Mouse (Mus musculus) erythroid progenitor cell, adult 5-6 weeks (primary cell): Measurements from ENCODE around the gene Ttc6. TPM values are rescaled to one million over a fixed set of nuclear protein-coding genes. Genes with fewer than 3 reads are reported as not detected.

Experiments
- ATAC-seq: replicated peaks from 2 replicates; pipeline ENCODE4 v1.8.0; 2016; ENCODE audit warnings: moderate number of reproducible peaks, mild to moderate bottlenecking, moderate TSS enrichment, inconsistent platforms; ENCODE audit not compliant: poor library complexity, low FRiP score, severe bottlenecking
- total RNA-seq, 2 experiments: library from RNA; stranded (forward) in 1 of 2; stranded (reverse) in 1 of 2; fragments of 150-400 nt in 1 of 2; fragments of 186-747, 209-891 nt in 1 of 2; gene quantifications; 2 replicates each; pipeline versions ENCODE4 v1.2.3 to v1.2.4; 2015 to 2017; ENCODE audit warnings: low replicate concordance in 2 of 2

The Ttc6 gene
- total RNA-seq, 2 experiments from 2014 or later = not detected

DNA sequence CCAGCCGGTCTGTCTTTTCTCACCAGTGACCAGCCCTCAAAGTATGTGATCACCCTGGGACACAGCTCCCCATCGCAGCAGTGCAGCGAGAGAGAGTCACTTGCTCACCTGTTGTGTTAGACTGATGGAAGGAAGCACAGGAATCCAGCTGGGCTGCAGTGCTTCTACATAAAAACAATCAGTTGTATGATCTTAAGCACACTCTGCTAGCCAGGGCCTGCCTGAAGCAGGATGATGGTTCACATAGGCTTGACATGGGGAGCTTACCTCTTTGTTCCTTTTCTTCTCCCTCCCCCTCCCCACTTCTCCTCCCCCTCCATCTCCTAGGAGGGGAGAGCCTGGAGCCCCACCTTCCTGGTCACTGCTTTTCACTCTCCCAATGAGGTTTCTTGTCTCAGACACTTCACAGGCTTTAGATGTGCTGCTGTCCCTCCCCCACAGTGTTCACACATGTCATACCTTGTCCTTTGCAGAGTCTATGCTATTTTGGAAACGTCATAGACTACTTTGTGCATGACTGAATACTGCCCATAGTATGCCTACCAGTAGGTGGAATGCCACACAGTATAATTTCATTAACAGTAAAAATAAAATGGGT, 60.2 kb downstream of the Ttc6 start:
- ATAC-seq = no peak

DNA sequence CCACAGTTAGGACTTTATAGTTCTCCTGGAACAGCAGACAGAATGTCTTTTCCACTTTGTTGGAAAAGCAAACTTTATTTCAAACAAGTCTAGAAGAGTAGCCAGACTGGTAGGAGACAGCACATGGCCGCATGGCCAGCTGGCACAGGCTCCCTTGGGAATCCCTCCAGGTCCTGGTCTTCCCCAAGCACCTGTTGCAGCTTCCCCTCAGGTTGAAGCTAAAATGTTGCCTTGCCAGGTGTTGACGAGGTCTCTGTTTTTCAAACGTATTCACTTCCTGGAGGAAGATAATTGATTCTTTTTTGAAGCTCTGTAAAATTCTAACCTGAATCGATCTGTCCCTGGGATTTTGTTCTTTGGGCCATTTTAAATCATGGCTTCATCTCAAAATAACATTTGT, 86.1 kb downstream of the Ttc6 start:
- no peak for ATAC-seq

GRCm38 (mm10) chr12:57650677-57651076, 86.8 kb downstream of the Ttc6 start:
- ATAC-seq = no peak

- ATAC-seq = no peak
Observed at GRCm38 (mm10) chr12:57662986-57663674, 99.2 kb downstream of the Ttc6 start.

DNA sequence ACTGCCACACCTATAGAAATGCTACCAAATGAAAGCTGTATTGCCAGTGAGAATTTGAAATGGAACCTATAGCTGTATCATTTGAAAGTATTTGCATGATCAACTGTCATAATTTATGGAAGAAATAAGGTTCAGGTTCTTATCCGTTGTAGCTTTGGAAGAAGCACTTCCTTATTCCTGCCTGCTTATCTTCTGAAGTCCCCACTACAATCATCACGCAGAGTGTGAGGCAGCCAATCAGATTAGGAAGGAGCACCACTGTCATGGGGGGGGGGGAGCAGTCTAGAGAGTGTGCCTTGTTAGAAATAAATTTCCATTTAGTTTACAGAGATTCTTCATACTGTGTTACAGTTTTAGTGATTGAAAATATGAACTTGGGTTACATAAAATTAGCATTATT, 108.5 kb downstream of the Ttc6 start:
- no peak for ATAC-seq

GRCm38 (mm10) chr12:57684967-57685423, 121.1 kb downstream of the Ttc6 start:
- ATAC-seq = no peak

- no peak for ATAC-seq
Observed at GRCm38 (mm10) chr12:57709966-57710365, 146.1 kb downstream of the Ttc6 start.

GRCm38 (mm10) chr12:57764720-57765119, 200.8 kb downstream of the Ttc6 start:
- ATAC-seq = no peak

DNA sequence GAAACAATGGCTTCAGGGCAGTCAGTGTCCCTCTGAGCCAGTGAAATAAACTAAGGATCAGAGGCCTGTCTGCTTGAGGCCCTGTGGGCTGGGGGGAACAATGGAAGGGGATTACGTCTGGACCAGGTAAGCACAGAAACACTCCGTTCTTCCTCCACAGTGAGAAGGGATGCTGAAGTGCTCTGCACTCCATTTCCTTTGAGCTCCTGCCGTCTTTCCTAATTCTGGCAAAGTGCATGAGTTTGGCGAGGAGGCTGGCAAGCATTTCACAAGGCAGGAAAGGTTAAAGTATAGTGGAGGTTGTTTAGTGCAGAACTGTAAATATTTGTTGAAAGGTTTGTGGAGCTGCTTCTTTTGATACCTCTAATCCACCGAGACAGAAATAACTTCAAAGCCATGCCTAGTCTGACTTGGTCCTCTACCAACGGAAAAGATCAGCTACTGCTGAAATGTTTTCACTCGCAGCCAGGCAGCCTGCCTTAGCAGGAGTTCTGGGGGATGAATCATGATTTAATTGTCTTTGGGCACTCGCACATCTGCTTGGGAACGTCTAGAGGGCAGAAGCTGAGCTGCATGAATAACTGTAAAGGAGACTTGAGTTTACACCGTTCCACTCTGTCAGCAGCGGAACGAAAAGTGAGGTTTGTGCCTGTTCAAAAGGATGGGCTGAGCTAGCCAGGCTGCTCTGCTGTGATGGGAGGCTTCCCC, 212.5 kb downstream of the Ttc6 start:
- ATAC-seq = no peak

DNA sequence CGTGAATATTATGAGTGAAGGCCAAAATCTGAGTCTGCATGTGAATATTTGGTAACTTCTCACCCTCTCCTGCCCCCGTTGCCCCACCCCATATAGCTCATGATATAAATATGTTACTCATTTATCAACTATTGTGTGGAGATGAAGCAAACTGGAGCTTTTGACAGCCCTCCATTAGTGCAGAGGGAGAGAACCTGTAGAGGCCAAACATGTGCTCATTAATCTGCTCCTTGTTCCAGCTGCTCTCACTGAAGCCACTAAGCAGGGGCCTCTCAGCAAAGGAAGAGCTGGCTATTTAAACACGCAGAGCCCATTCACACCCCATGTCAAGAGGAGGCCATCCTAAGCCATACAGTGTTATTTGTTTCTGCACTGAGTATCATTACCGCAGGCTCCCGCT, 218.0 kb downstream of the Ttc6 start:
- no peak for ATAC-seq

GRCm38 (mm10) chr12:57787471-57787870, 223.6 kb downstream of the Ttc6 start:
- ATAC-seq = no peak

Other genes with a start within 250 kb of the Ttc6 start
- gene Foxa1, start 17.2 kb upstream of the Ttc6 start, total RNA-seq (2015; ENCODE audit: low replicate concordance) = not detected in 2 replicates
- not detected in 2 replicates for gene Foxa1, start 17.2 kb upstream of the Ttc6 start, total RNA-seq (2017; ENCODE audit: low replicate concordance)